Mouse (Mus musculus) stomach, postnatal 0 days (tissue): ENCODE data around the gene Slc2a1.

Experiments used
- CTCF ChIP-seq: IDR thresholded peaks from 2 replicates; pipeline ENCODE4 v1.5.1; 2016; ENCODE audit warnings: antibody characterized with exemption, low read depth, mild to moderate bottlenecking, moderate library complexity
- EP300 ChIP-seq: optimal IDR thresholded peaks from 2 replicates; pipeline ENCODE3; 2016; ENCODE audit warnings: antibody characterized with exemption

DNA sequence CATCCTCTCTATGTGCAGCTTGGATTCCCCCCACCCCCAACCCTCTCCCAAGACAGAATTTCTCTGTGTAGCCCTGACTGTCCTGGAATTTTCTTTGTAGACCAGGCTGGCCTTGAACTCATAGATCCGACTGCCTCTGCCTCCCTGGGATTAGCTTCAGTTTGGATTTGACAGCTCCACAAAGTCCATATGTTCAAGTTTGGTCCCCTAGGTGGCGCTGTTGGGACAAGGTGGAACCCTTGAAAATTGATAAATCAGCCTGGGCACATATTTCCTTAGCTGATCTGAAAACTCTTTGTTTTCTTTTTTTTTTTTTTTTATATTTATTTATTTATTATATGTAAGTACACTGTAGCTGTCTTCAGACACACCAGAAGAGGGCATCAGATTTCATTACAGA, 48.7 kb downstream of the Slc2a1 start:
- TF ChIP-seq CTCF, result peak; percentile 69
- no peak for TF ChIP-seq EP300
